Mouse (Mus musculus): ENCODE measurements around the gene Spred1. TPM values are rescaled to one million over a fixed set of nuclear protein-coding genes. Genes with fewer than 3 reads are reported as not detected.

Spred1 gene
- total and polyA plus RNA-seq, 3 experiments: 11.3 to 113 (median 58.3) TPM

GRCm38 (mm10) chr2:117180250-117180885 lies 59.2 kb downstream of the Spred1 start:
- peak; percentile 85 for DNase-seq

- DNase-seq: no peak
Observed at GRCm38 (mm10) chr2:117185587-117185986, 64.4 kb downstream of the Spred1 start.

GRCm38 (mm10) chr2:117190915-117191314 lies 69.7 kb downstream of the Spred1 start:
- no peak for DNase-seq

GRCm38 (mm10) chr2:117194309-117194708 lies 73.1 kb downstream of the Spred1 start:
- no peak for DNase-seq

GRCm38 (mm10) chr2:117195151-117195550 lies 74.0 kb downstream of the Spred1 start:
- DNase-seq: no peak

GRCm38 (mm10) chr2:117195578-117195977 lies 74.4 kb downstream of the Spred1 start:
- no peak for DNase-seq

- no peak for DNase-seq
Observed at GRCm38 (mm10) chr2:117200869-117201338, 79.7 kb downstream of the Spred1 start.

- no peak for DNase-seq
Observed at GRCm38 (mm10) chr2:117203350-117203749, 82.2 kb downstream of the Spred1 start.

GRCm38 (mm10) chr2:117204534-117204933 lies 83.4 kb downstream of the Spred1 start:
- DNase-seq: peak; percentile 87

- DNase-seq: peak; percentile 61
Observed at GRCm38 (mm10) chr2:117205066-117205465, 83.9 kb downstream of the Spred1 start.

GRCm38 (mm10) chr2:117210416-117211085 lies 89.4 kb downstream of the Spred1 start:
- DNase-seq: peak; percentile 62

GRCm38 (mm10) chr2:117216152-117216551 lies 95.0 kb downstream of the Spred1 start:
- no peak for DNase-seq

GRCm38 (mm10) chr2:117217695-117218216 lies 96.6 kb downstream of the Spred1 start:
- no peak for DNase-seq

GRCm38 (mm10) chr2:117219536-117219935 lies 98.4 kb downstream of the Spred1 start:
- no peak for DNase-seq

GRCm38 (mm10) chr2:117222651-117223050 lies 101.5 kb downstream of the Spred1 start:
- DNase-seq: no peak

- no peak for DNase-seq
Observed at GRCm38 (mm10) chr2:117228601-117229125, 107.5 kb downstream of the Spred1 start.

- no peak for DNase-seq
Observed at GRCm38 (mm10) chr2:117230261-117230660, 109.1 kb downstream of the Spred1 start.

GRCm38 (mm10) chr2:117231257-117231656 lies 110.1 kb downstream of the Spred1 start:
- DNase-seq: peak; percentile 81

Small RNA genes lying within 50 kb of the gene (microRNA-seq; reads per million reads assigned to microRNA genes)
- 2,726 to 6,587 reads per million in 2 experiments for gene Mir674

Other genes starting within 250 kb of the Spred1 start
- gene Tmco5, start 242.7 kb upstream of the Spred1 start, total RNA-seq (2021): not detected
- gene Tmco5, start 242.7 kb upstream of the Spred1 start, polyA plus RNA-seq (2012; rRNA removed): not detected in 2 replicates
- gene Fam98b, start 128.4 kb downstream of the Spred1 start, total RNA-seq (2021): 10 to 100 TPM; 34.0 to 44.7 TPM
- 2.1 and 3.1 TPM in 2 replicates for gene Fam98b, start 128.4 kb downstream of the Spred1 start, polyA plus RNA-seq (2012; rRNA removed)
- 1 to 10 TPM in 1 of 2 experiments, under 1 TPM in 1; 0.26 to 1.2 TPM for gene Rasgrp1, start 221.6 kb downstream of the Spred1 start, total RNA-seq (2021)
- 0.15 and 0.85 TPM in 2 replicates for gene Rasgrp1, start 221.6 kb downstream of the Spred1 start, polyA plus RNA-seq (2012; rRNA removed)